Mouse (Mus musculus): ENCODE results near the gene Tbcd. TPM values are rescaled to one million over a fixed set of nuclear protein-coding genes. Genes with fewer than 3 reads are reported as not detected.
A peak's percentile ranks its signal among the peaks of the same experiment; 100 is the strongest.

The Tbcd gene
- polyA plus RNA-seq, 1 experiment, result 23.4 TPM

DNA sequence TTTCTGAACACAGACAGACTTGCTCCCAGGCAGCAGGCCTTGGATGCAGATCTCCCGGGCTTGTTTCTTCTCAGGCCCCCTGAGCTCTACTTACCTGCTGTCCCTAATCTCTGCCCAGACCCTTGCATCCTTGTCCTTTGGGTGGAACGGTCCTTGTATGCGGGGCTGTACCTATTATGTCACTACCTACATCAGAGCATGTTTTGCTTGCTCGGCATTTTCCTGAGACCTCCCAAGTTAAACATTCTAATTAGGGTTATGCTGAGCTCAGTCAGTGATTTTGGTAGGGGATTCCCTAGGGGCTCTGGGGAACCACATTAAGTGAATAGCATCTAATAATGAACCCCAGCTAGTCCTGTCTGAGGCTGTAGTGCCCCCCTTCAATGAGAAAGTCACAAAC is 173.3 kb downstream of the Tbcd start:
- Histone ChIP-seq H3K36me3 (ENCODE audit: control insufficient read depth, insufficient read depth, low read length) (0 out of 2 replicates have a peak, but pooled peaks cover 2% of the 10 kb centered on the region), H3K4me1 (ENCODE audit: control insufficient read depth, insufficient read depth, low read length) (no peaks in the 10 kb centered on the region)
- TF ChIP-seq POLR2A (IDR thresholded peaks at IDR 0.05; ENCODE audit: control insufficient read depth, low read depth, low read length), result no peak
- TF ChIP-seq CTCF (IDR thresholded peaks at IDR 0.05; ENCODE audit: control insufficient read depth, insufficient read depth, insufficient replicate concordance, low read depth, low read length), result no peak

DNA sequence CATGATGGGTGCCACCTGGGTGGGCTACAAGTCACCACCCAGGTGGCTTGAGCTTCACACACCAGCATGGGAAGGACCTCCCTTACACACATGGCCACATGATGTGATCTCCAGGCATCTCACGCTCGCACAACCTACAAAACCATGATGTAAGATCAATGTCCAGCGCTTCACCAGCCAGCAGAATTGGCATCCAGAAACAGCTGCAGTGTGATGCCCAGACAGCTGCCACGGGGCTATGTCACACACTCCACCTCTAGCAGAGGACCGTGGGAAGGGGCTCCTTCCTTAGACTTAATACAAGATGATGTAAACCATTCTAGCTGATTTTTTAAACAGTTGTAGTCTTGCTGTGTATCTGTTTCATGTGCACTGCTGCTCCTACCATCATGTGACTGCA is 175.8 kb downstream of the Tbcd start:
- no peak overlapping the region for H3K4me3 ChIP-seq (ENCODE audit: control insufficient read depth, low read depth, low read length)
- no peaks in the 10 kb centered on the region for H3K27me3 ChIP-seq (ENCODE audit: control insufficient read depth, insufficient read depth, low read length)
- TF ChIP-seq POLR2A (IDR thresholded peaks at IDR 0.05; ENCODE audit: control insufficient read depth, low read depth, low read length) (no peak), CTCF (IDR thresholded peaks at IDR 0.05; ENCODE audit: control insufficient read depth, insufficient read depth, insufficient replicate concordance, low read depth, low read length) (no peak)
- 0 out of 2 replicates have a peak, but pooled peaks cover 2% of the 10 kb centered on the region for H3K36me3 ChIP-seq (ENCODE audit: control insufficient read depth, insufficient read depth, low read length)
- no peaks in the 10 kb centered on the region for H3K4me1 ChIP-seq (ENCODE audit: control insufficient read depth, insufficient read depth, low read length)
- no peak overlapping the region for H3K27ac ChIP-seq (ENCODE audit: control insufficient read depth, insufficient read depth, low read depth, low read length)

More for the DNA sequence above, 173.3 kb downstream of the Tbcd start:
- Histone ChIP-seq H3K27ac (ENCODE audit: control insufficient read depth, insufficient read depth, low read depth, low read length) (no peak overlapping the region), H3K27me3 (ENCODE audit: control insufficient read depth, insufficient read depth, low read length) (no peaks in the 10 kb centered on the region), H3K4me3 (ENCODE audit: control insufficient read depth, low read depth, low read length) (no peak overlapping the region)

DNA sequence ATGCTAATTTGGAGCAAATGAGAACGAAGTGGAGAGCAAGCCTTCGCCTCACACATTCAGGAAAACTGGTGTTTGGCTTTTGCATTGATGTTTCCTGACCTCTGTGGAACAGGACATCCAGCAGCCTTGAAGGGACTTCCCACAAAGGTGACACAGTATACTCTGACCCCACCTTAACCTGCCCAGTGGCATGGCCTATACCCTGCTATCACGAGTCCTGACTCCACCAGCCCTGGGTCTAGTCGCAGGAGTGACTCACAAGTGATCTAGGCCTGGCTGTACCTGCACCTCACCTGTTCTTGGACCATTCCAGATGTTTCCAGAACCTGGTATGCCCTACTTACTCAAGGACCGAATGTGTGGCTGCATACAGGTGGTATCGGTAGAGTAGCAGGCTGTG is 177.8 kb downstream of the Tbcd start:
- 0 out of 2 replicates have a peak, but pooled peaks cover 2% of the 10 kb centered on the region for H3K36me3 ChIP-seq (ENCODE audit: control insufficient read depth, insufficient read depth, low read length)
- H3K4me3 ChIP-seq (ENCODE audit: control insufficient read depth, low read depth, low read length), result no peak overlapping the region
- TF ChIP-seq CTCF (IDR thresholded peaks at IDR 0.05; ENCODE audit: control insufficient read depth, insufficient read depth, insufficient replicate concordance, low read depth, low read length), result no peak
- TF ChIP-seq POLR2A (IDR thresholded peaks at IDR 0.05; ENCODE audit: control insufficient read depth, low read depth, low read length), result no peak
- H3K4me1 ChIP-seq (ENCODE audit: control insufficient read depth, insufficient read depth, low read length), result no peaks in the 10 kb centered on the region
- H3K27ac ChIP-seq (ENCODE audit: control insufficient read depth, insufficient read depth, low read depth, low read length), result no peak overlapping the region
- no peaks in the 10 kb centered on the region for H3K27me3 ChIP-seq (ENCODE audit: control insufficient read depth, insufficient read depth, low read length)

DNA sequence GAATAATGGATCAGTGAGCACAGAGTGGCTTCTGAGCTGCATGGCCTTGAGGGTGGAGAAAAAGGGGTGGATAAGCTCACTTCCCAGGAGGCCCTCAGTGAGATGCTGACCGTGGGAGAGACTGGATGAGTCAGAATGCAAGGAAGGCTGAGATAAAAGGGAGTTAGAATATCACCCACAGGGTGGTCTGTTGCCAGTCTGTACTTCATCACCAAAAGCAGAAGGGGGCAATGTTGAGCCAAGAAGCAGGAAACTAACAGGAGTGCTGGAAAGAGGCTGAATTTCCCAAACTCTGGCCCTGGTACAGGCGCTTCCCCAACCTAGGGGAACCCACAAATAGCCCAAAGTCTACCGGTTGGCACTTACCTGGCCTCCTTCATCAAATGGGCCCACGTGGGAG is 178.7 kb downstream of the Tbcd start:
- TF ChIP-seq CTCF (IDR thresholded peaks at IDR 0.05; ENCODE audit: control insufficient read depth, insufficient read depth, insufficient replicate concordance, low read depth, low read length) (no peak), POLR2A (IDR thresholded peaks at IDR 0.05; ENCODE audit: control insufficient read depth, low read depth, low read length) (no peak)
- no peaks in the 10 kb centered on the region for H3K4me1 ChIP-seq (ENCODE audit: control insufficient read depth, insufficient read depth, low read length)
- H3K4me3 ChIP-seq (ENCODE audit: control insufficient read depth, low read depth, low read length), result no peak overlapping the region
- H3K27ac ChIP-seq (ENCODE audit: control insufficient read depth, insufficient read depth, low read depth, low read length), result no peak overlapping the region
- H3K27me3 ChIP-seq (ENCODE audit: control insufficient read depth, insufficient read depth, low read length), result no peaks in the 10 kb centered on the region
- H3K36me3 ChIP-seq (ENCODE audit: control insufficient read depth, insufficient read depth, low read length), result 0 out of 2 replicates have a peak, but pooled peaks cover 2% of the 10 kb centered on the region

DNA sequence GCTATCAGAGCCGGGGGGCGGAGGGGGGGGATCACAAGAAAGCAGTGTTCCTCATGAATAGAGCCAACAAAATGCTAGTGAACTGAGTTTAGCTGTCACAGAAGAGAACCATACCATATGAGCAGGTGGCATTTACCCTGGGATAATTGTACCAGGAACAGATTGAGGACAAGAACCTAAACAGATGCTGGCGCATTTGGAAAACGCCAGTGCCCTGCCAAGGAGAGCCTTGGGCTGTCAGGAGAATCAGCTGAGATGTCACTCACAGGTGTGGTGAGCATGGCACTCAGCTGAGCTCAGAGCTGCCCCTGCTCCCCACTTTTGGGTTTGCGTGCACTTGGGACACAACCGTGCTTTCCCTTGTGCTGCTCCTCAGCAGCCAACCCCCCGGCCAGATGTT is 179.7 kb downstream of the Tbcd start:
- Histone ChIP-seq H3K27ac (ENCODE audit: control insufficient read depth, insufficient read depth, low read depth, low read length) (peak overlapping the region; percentile 14), H3K27me3 (ENCODE audit: control insufficient read depth, insufficient read depth, low read length) (no peaks in the 10 kb centered on the region), H3K4me3 (ENCODE audit: control insufficient read depth, low read depth, low read length) (peak overlapping the region; percentile 33), H3K4me1 (ENCODE audit: control insufficient read depth, insufficient read depth, low read length) (no peaks in the 10 kb centered on the region), H3K36me3 (ENCODE audit: control insufficient read depth, insufficient read depth, low read length) (0 out of 2 replicates have a peak, but pooled peaks cover 2% of the 10 kb centered on the region)
- TF ChIP-seq CTCF (IDR thresholded peaks at IDR 0.05; ENCODE audit: control insufficient read depth, insufficient read depth, insufficient replicate concordance, low read depth, low read length) (no peak), POLR2A (IDR thresholded peaks at IDR 0.05; ENCODE audit: control insufficient read depth, low read depth, low read length) (peak; percentile 43)

DNA sequence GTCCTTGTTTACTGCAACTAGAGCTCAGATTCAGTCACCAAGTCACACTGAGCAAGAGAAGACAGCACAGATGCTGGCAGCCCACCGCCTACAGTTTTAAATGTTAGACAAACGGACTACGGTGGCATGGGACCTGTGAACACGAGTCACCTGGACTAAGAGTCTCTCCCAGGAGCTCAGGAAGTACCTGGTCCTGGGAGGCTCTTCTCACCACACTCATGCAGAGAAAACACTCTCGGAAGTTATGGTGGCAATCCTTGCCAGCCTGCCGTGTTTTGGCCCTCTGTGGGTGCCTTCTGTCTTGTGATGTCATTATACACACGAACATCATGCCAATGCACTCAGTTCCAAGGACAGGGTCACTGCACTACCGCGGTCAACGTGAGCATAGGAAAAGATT is 184.9 kb downstream of the Tbcd start:
- Histone ChIP-seq H3K27me3 (ENCODE audit: control insufficient read depth, insufficient read depth, low read length) (no peaks in the 10 kb centered on the region), H3K36me3 (ENCODE audit: control insufficient read depth, insufficient read depth, low read length) (no peaks in the 10 kb centered on the region), H3K27ac (ENCODE audit: control insufficient read depth, insufficient read depth, low read depth, low read length) (no peak overlapping the region), H3K4me3 (ENCODE audit: control insufficient read depth, low read depth, low read length) (no peak overlapping the region), H3K4me1 (ENCODE audit: control insufficient read depth, insufficient read depth, low read length) (no peaks in the 10 kb centered on the region)
- TF ChIP-seq CTCF (IDR thresholded peaks at IDR 0.05; ENCODE audit: control insufficient read depth, insufficient read depth, insufficient replicate concordance, low read depth, low read length) (no peak), POLR2A (IDR thresholded peaks at IDR 0.05; ENCODE audit: control insufficient read depth, low read depth, low read length) (no peak)

DNA sequence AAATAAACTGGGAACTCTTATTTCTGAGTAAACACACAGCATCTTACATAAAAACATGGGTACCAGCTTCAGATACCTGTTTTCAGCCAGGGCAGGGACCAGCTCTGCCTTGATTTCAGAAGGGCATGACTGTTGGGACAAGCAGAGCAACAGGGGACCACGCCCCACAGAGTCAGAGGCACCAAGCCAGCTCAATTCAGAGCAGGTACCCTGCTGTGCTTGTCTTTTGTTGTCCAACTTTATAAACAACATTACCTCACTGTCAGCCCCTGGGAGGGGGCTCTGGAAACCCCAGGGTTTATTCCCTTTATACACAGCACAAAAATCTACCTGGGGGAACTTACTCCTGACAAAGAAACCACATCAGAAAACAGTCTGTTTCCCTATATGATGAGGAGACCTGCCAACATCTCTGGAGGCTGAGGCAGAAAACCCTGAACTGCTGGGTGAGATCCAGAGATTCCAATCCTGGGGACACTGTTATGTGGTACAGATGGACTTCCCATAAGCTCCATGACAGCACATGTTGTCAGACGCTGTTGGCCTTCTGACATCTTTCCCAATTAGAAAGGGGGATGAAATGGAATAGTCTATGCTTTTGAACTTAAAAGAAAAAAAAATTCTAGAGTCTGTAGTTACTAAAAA is 189.9 kb downstream of the Tbcd start:
- Histone ChIP-seq H3K4me1 (ENCODE audit: control insufficient read depth, insufficient read depth, low read length) (no peaks in the 10 kb centered on the region), H3K27ac (ENCODE audit: control insufficient read depth, insufficient read depth, low read depth, low read length) (no peak overlapping the region), H3K4me3 (ENCODE audit: control insufficient read depth, low read depth, low read length) (no peak overlapping the region), H3K36me3 (ENCODE audit: control insufficient read depth, insufficient read depth, low read length) (no peaks in the 10 kb centered on the region), H3K27me3 (ENCODE audit: control insufficient read depth, insufficient read depth, low read length) (no peaks in the 10 kb centered on the region)
- TF ChIP-seq POLR2A (IDR thresholded peaks at IDR 0.05; ENCODE audit: control insufficient read depth, low read depth, low read length), result no peak
- TF ChIP-seq CTCF (IDR thresholded peaks at IDR 0.05; ENCODE audit: control insufficient read depth, insufficient read depth, insufficient replicate concordance, low read depth, low read length), result no peak

All from testis, adult 2 months (tissue).